14 mouse cellular contexts compared by ENCODE assay signal in genomic region chr2:75701207-75701606, GRCm38 (mm10). TPM values are rescaled to one million over a fixed set of nuclear protein-coding genes. Genes with fewer than 3 reads are reported as not detected.
A peak's percentile ranks its signal among the peaks of the same experiment; 100 is the strongest.
DNase-seq lines count a peak whose midpoint lies in the region; ATAC-seq and TF ChIP-seq lines count a peak whose summit lies in the region.
"Had no signal": no experiment of that assay in that cellular context is flagged by ENCODE, and none has a peak within 500 bp of the region (broad histone marks: within the 10 kb centered on the region; RNA-seq: fewer than 3 reads in every experiment).

No protein-coding gene starts in this region.

- no peak for ATAC-seq in embryonic facial prominence, embryonic 12.5 days (ENCODE audit: insufficient number of reproducible peaks, insufficient read depth, low FRiP score, low TSS enrichment)
- ATAC-seq in kidney, embryonic 16.5 days (ENCODE audit: low FRiP score, low TSS enrichment) = no peak
- no peak for ATAC-seq in intestine, embryonic 16.5 days
- ATAC-seq: midbrain, embryonic 16.5 days had no signal

- no peak overlapping the region for H3K27ac ChIP-seq in embryonic facial prominence, embryonic 12.5 days
- no peak overlapping the region for H3K27ac ChIP-seq in embryonic facial prominence, embryonic 10.5 days (replicated peaks)
- H3K27ac ChIP-seq in kidney, embryonic 16.5 days (ENCODE audit: low read length) = peak overlapping the region; percentile 57; the same call in 1 of the 2 replicates
- H3K27ac ChIP-seq in intestine, embryonic 16.5 days (ENCODE audit: low read length) = peak overlapping the region; percentile 75
- H3K27ac ChIP-seq: forebrain, embryonic 10.5 days had no signal

- no peak for TF ChIP-seq POLR2A in myocyte (IDR thresholded peaks at IDR 0.05; ENCODE audit: insufficient read length, low read depth)

- peak overlapping the region; percentile 63; the same call in 1 of the 2 replicates for H3K4me2 ChIP-seq in embryonic facial prominence, embryonic 12.5 days (replicated peaks)
- peak overlapping the region; percentile 67 for H3K4me2 ChIP-seq in kidney, embryonic 16.5 days (replicated peaks; ENCODE audit: low read depth, low read length)
- peak overlapping the region; percentile 50 for H3K4me2 ChIP-seq in intestine, embryonic 16.5 days (ENCODE audit: low read depth, low read length)
- H3K4me2 ChIP-seq in myocyte (ENCODE audit: low read depth) = peak overlapping the region; percentile 93

- H3K9ac ChIP-seq in embryonic facial prominence, embryonic 12.5 days = no peak overlapping the region
- peak overlapping the region; percentile 51 for H3K9ac ChIP-seq in kidney, embryonic 16.5 days (replicated peaks; ENCODE audit: low read length)
- H3K9ac ChIP-seq in intestine, embryonic 16.5 days (ENCODE audit: low read depth, low read length) = peak overlapping the region; percentile 52

- H3K79me2 ChIP-seq in myocyte (ENCODE audit: control insufficient read depth, insufficient read depth) = peaks cover 72% of the 10 kb centered on the region

- H3K27me3 ChIP-seq in embryonic facial prominence, embryonic 12.5 days = no peaks in the 10 kb centered on the region
- no peaks in the 10 kb centered on the region for H3K27me3 ChIP-seq in embryonic facial prominence, embryonic 10.5 days (replicated peaks; ENCODE audit: low read depth, poor library complexity, severe bottlenecking)
- no peaks in the 10 kb centered on the region for H3K27me3 ChIP-seq in kidney, embryonic 16.5 days (ENCODE audit: insufficient read depth, low read length)
- H3K27me3 ChIP-seq in intestine, embryonic 16.5 days (replicated peaks; ENCODE audit: control insufficient read depth, insufficient read depth, low read length) = no peaks in the 10 kb centered on the region
- H3K27me3 ChIP-seq in myocyte (ENCODE audit: control insufficient read depth, insufficient read depth, insufficient read length) = no peaks in the 10 kb centered on the region

- H3ac ChIP-seq in myocyte (ENCODE audit: control insufficient read depth, insufficient read length) = no peak overlapping the region

- no peaks in the 10 kb centered on the region for H3K9me3 ChIP-seq in embryonic facial prominence, embryonic 12.5 days
- H3K9me3 ChIP-seq in embryonic facial prominence, embryonic 10.5 days = no peaks in the 10 kb centered on the region
- no peaks in the 10 kb centered on the region for H3K9me3 ChIP-seq in kidney, embryonic 16.5 days (ENCODE audit: low read length)
- no peaks in the 10 kb centered on the region for H3K9me3 ChIP-seq in intestine, embryonic 16.5 days (ENCODE audit: control insufficient read depth, low read length)
- H3K9me3 ChIP-seq: forebrain, embryonic 10.5 days had no signal

- DNase-seq in embryonic facial prominence, embryonic 10.5 days (ENCODE audit: low spot score) = no peak
- no peak for DNase-seq in kidney, postnatal 14 days
- no peak for DNase-seq in layer of hippocampus, postnatal 36 days
- no peak for DNase-seq in adrenal gland, postnatal 36 days
- DNase-seq: adrenal gland, postnatal 14 days; cerebellum, adult 9-10 months; gastrocnemius, postnatal 36 days; spleen, adult 18-20 months had no signal

- 51% methylated on average over 3 of the region's 3 CpGs for WGBS in embryonic facial prominence, embryonic 12.5 days
- 72% methylated on average over 3 of the region's 3 CpGs for WGBS in embryonic facial prominence, embryonic 10.5 days
- 53% methylated on average over 3 of the region's 3 CpGs for WGBS in kidney, embryonic 16.5 days
- WGBS in intestine, embryonic 16.5 days = 46% methylated on average over 3 of the region's 3 CpGs

- H3K4me3 ChIP-seq in embryonic facial prominence, embryonic 12.5 days = no peak overlapping the region
- no peak overlapping the region; the same call in 1 of the 2 replicates for H3K4me3 ChIP-seq in embryonic facial prominence, embryonic 10.5 days
- peak overlapping the region; percentile 98 for H3K4me3 ChIP-seq in kidney, embryonic 16.5 days (ENCODE audit: low read length)
- peak overlapping the region; percentile 80 for H3K4me3 ChIP-seq in intestine, embryonic 16.5 days (ENCODE audit: low read length)
- H3K4me3 ChIP-seq in myocyte = peak overlapping the region; percentile 89

- H3K36me3 ChIP-seq in embryonic facial prominence, embryonic 12.5 days = no peaks in the 10 kb centered on the region
- no peaks in the 10 kb centered on the region for H3K36me3 ChIP-seq in embryonic facial prominence, embryonic 10.5 days (replicated peaks)
- H3K36me3 ChIP-seq in kidney, embryonic 16.5 days (ENCODE audit: insufficient read depth, low read length) = no peaks in the 10 kb centered on the region
- H3K36me3 ChIP-seq in intestine, embryonic 16.5 days (ENCODE audit: control insufficient read depth, insufficient read depth, low read length) = no peaks in the 10 kb centered on the region
- H3K36me3 ChIP-seq in myocyte (ENCODE audit: control insufficient read depth, insufficient read depth) = peaks cover 8% of the 10 kb centered on the region
- H3K36me3 ChIP-seq: forebrain, embryonic 10.5 days had no signal

- peaks cover 37% of the 10 kb centered on the region for H3K4me1 ChIP-seq in embryonic facial prominence, embryonic 12.5 days
- H3K4me1 ChIP-seq in embryonic facial prominence, embryonic 10.5 days = peaks cover 72% of the 10 kb centered on the region
- H3K4me1 ChIP-seq in kidney, embryonic 16.5 days (ENCODE audit: insufficient read depth, low read length) = peaks cover 71% of the 10 kb centered on the region
- H3K4me1 ChIP-seq in intestine, embryonic 16.5 days (ENCODE audit: control insufficient read depth, insufficient read depth, low read length) = peaks cover 55% of the 10 kb centered on the region

TF ChIP-seq in myocyte, 11 proteins besides CTCF, POLR2A, EP300 and RAD21:
- TF ChIP-seq MYOG (IDR thresholded peaks at IDR 0.05; ENCODE audit: control insufficient read depth in 1 of 3, insufficient read depth in 1 of 3, insufficient read length in 2 of 3, low read depth in 2 of 3) (no peak), TCF3 (IDR thresholded peaks at IDR 0.05; ENCODE audit: insufficient read length, low read depth) (no peak), CEBPB (IDR thresholded peaks at IDR 0.05; ENCODE audit: insufficient read depth, poor library complexity, severe bottlenecking) (no peak), USF1 (IDR thresholded peaks at IDR 0.05; ENCODE audit: low read depth) (no peak), MYOD1 (IDR thresholded peaks at IDR 0.05; ENCODE audit: control insufficient read depth in 1 of 3, insufficient read length in 2 of 3, low read depth in 2 of 3) (no peak), POLR2AphosphoS2 (IDR thresholded peaks at IDR 0.05; ENCODE audit: insufficient read length, low read depth) (no peak), TCF12 (IDR thresholded peaks at IDR 0.05; ENCODE audit: insufficient read depth, poor library complexity, severe bottlenecking) (no peak), MAX (IDR thresholded peaks at IDR 0.05; ENCODE audit: low read depth) (no peak)

RNA-seq across cellular contexts. Expression of gene Nfe2l2, which starts 3.2 kb away (rescaled TPM):
- polyA plus RNA-seq in embryonic facial prominence, embryonic 12.5 days (2016; fragmentation: Nextera tagmentation; extraction: Ambion mirVana) = 33.2 and 36.2 TPM in 2 replicates
- polyA plus RNA-seq in embryonic facial prominence, embryonic 10.5 days (2016; fragmentation: Nextera tagmentation; extraction: Ambion mirVana) = 33.0 and 33.7 TPM in 2 replicates
- polyA plus RNA-seq in kidney, embryonic 16.5 days (2015; fragmentation: Nextera tagmentation; extraction: Ambion mirVana) = 87.7 and 90.7 TPM in 2 replicates
- 112 and 115 TPM in 2 replicates for polyA plus RNA-seq in intestine, embryonic 16.5 days (2015; fragmentation: Nextera tagmentation; extraction: Ambion mirVana)
- polyA plus RNA-seq in myocyte (2012; fragmentation: generic; extraction: Trizol) = 74.1 TPM
- total RNA-seq in layer of hippocampus, postnatal 36 days (2021) = 10 to 100 TPM; 11.4 to 13.5 TPM
- total RNA-seq in adrenal gland, postnatal 36 days (2021) = 100 to 1,000 TPM; 120 to 130 TPM

RNA-seq across cellular contexts. Expression of gene Hnrnpa3, which starts 42.1 kb away (rescaled TPM):
- 343 and 389 TPM in 2 replicates for polyA plus RNA-seq in embryonic facial prominence, embryonic 12.5 days (2016; fragmentation: Nextera tagmentation; extraction: Ambion mirVana)
- 364 and 384 TPM in 2 replicates for polyA plus RNA-seq in embryonic facial prominence, embryonic 10.5 days (2016; fragmentation: Nextera tagmentation; extraction: Ambion mirVana)
- polyA plus RNA-seq in kidney, embryonic 16.5 days (2015; fragmentation: Nextera tagmentation; extraction: Ambion mirVana) = 281 and 293 TPM in 2 replicates
- 215 and 254 TPM in 2 replicates for polyA plus RNA-seq in intestine, embryonic 16.5 days (2015; fragmentation: Nextera tagmentation; extraction: Ambion mirVana)
- 193 TPM for polyA plus RNA-seq in myocyte (2012; fragmentation: generic; extraction: Trizol)
- total RNA-seq in layer of hippocampus, postnatal 36 days (2021) = 100 to 1,000 TPM; 319 to 330 TPM
- 100 to 1,000 TPM; 389 to 435 TPM for total RNA-seq in adrenal gland, postnatal 36 days (2021)

Comparison
In these comparisons a context has a peak if more than half of its experiments do, and no peak if none do; other contexts are left out.
1. H3K27ac ChIP-seq: peak in kidney, embryonic 16.5 days (single experiment) and intestine, embryonic 16.5 days (single experiment); none in embryonic facial prominence, embryonic 12.5 days (single experiment) and embryonic facial prominence, embryonic 10.5 days (single experiment).
2. H3K4me3 ChIP-seq: peak in kidney, embryonic 16.5 days (single experiment), intestine, embryonic 16.5 days (single experiment) and myocyte (single experiment); none in embryonic facial prominence, embryonic 12.5 days (single experiment) and embryonic facial prominence, embryonic 10.5 days (single experiment).
3. Peak in every context shown above with its lines, with median percentiles within 50 percentile points of each other: H3K4me2 ChIP-seq.